Mouse (Mus musculus) layer of hippocampus, adult 18-20 months (tissue): ENCODE measurements around the gene Cd244a. TPM values are rescaled to one million over a fixed set of nuclear protein-coding genes. Genes with fewer than 3 reads are reported as not detected.

Experiments
- DNase-seq, 2 experiments: peaks; one replicate each; pipeline ENCODE4 v3.0.0; 2022; ENCODE audit warnings: low spot score in 2 of 2
- microRNA-seq, 2 experiments: library from miRNA; unstranded; fragments of <30 nt; microRNA quantifications; one replicate each; pipeline ENCODE4 v1.2.0; 2021
- total RNA-seq, 2 experiments: library from RNA; stranded (reverse); gene quantifications; 2 replicates each; pipeline ENCODE4 v1.2.3; 2021

Gene Cd244a
- total RNA-seq, 2 experiments from 2014 or later, result not detected

DNA sequence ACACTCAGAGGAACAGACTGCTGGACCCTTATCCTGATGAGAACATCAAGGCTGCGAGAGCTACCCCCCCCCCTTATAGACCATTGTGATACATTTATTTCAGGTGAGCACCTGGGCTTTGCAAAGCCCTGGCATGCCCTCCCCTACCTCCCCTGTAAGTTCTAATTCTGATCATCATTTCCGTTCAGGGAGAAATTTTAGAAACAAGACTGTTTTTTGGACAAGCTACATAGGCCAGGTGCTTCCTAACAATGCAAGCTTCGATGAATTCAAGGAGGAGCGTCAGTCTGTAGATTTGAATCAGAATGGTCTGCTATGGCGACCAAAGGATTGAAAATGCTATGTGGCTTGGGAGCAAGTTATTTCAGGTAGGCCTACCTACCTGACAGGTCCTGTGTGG is 88.7 kb downstream of the Cd244a start:
- no peak for DNase-seq

DNA sequence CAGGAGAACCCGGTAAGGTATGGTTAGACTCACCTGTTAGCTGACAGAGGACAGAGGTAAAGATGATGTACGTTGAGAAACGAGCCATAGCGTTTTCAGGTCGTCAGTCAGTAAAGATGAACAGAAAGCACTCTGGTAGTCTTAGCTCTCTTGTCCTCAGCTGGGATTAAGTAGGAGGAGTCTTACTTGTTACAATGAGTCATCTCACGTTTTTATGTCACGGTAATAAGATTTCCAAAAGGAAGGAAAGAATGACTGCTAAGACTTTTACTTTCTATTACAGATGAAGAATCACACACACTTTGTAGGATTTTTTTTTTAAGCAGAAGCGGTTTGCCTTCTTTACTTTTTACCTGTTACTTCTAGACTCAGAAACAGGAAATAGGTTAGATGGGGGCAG is 89.8 kb downstream of the Cd244a start:
- no peak for DNase-seq

DNA sequence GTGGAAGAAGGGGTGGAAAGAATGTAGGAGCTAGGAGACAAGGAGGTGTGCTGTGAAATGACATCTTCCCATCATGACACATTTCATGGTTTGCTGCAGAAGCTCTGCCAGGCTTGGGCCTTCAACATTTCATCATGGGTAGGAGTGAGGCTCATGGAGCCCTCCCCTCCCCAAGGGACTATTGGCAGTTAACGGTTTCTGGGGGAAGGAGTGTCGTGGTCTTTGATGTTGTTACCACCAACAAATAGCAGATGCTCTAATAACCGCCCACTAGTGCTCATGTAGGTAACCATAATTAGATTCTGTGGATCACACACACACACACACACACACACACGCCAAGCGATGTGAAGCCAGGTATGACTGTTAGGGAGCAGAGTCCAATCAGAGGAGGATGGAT is 93.7 kb downstream of the Cd244a start, which contains the start of gene Slamf7:
TSS of gene Slamf7 (minus strand) at position 302 of the 400 bp plus-strand sequence.
- no peak for DNase-seq

DNA sequence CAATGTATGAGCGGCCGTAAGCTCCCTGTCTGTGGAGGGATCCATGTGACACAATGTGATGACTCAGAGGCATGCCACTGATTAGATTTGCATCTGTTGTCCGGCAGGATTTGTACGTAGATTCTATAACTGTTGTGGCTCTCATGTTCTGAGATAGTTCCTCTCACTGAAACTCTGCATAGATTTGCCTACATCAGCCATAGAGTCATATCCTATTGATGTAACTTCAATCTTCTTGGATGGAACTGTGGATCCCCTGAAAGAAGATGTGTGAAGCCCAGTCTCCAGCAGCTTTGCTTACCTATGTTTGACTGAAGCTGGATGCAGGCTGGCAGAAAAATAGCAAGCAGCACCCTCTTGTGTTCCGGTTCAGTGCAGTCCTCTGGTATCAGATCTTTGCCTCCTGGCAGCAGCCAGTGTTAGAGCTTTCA is 99.6 kb downstream of the Cd244a start:
- peak; percentile 24 to 45 for DNase-seq

Small RNA genes within 50 kb of the gene (microRNA-seq; reads per million reads assigned to microRNA genes)
- 0 reads per million in 2 experiments for gene Mir7683

Other genes with a start within 250 kb of the Cd244a start
- 10 to 100 TPM; 40.1 to 40.5 TPM for gene Dedd, start 230.0 kb upstream of the Cd244a start, total RNA-seq
- gene Nit1, start 213.5 kb upstream of the Cd244a start, total RNA-seq, result 10 to 100 TPM; 40.9 to 41.5 TPM
- 100 to 1,000 TPM; 177 to 190 TPM for gene Pfdn2, start 213.5 kb upstream of the Cd244a start, total RNA-seq
- gene Klhdc9, start 198.4 kb upstream of the Cd244a start, total RNA-seq, result 1 to 10 TPM; 6.0 to 6.1 TPM
- gene Nectin4, start 189.1 kb upstream of the Cd244a start, total RNA-seq, result 1 to 10 TPM; 6.3 to 6.7 TPM
- gene Arhgap30, start 170.2 kb upstream of the Cd244a start, total RNA-seq, result 1 to 10 TPM; 1.9 TPM
- 100 to 1,000 TPM; 133 to 142 TPM for gene Usf1, start 147.9 kb upstream of the Cd244a start, total RNA-seq
- gene Tstd1, start 140.3 kb upstream of the Cd244a start, total RNA-seq, result 1 to 10 TPM; 3.9 to 7.1 TPM
- 1 to 10 TPM; 4.4 to 5.6 TPM for gene F11r, start 121.7 kb upstream of the Cd244a start, total RNA-seq
- gene Alyref2, start 55.7 kb upstream of the Cd244a start, total RNA-seq, result 1 to 10 TPM; 6.9 to 7.3 TPM
- gene Itln1, start 23.9 kb upstream of the Cd244a start, total RNA-seq, result not detected
- gene Ly9, start 48.2 kb downstream of the Cd244a start, total RNA-seq, result under 1 TPM; 0.15 to 0.20 TPM
- not detected for gene Slamf7, start 93.8 kb downstream of the Cd244a start, total RNA-seq
- under 1 TPM; 0.38 to 0.62 TPM for gene Cd48, start 122.8 kb downstream of the Cd244a start, total RNA-seq
- under 1 TPM in 1 of 2 experiments, not detected in 1; 0.10 TPM for gene Slamf1, start 207.9 kb downstream of the Cd244a start, total RNA-seq